Mouse (Mus musculus): ENCODE measurements around the gene Trim14.

DNA sequence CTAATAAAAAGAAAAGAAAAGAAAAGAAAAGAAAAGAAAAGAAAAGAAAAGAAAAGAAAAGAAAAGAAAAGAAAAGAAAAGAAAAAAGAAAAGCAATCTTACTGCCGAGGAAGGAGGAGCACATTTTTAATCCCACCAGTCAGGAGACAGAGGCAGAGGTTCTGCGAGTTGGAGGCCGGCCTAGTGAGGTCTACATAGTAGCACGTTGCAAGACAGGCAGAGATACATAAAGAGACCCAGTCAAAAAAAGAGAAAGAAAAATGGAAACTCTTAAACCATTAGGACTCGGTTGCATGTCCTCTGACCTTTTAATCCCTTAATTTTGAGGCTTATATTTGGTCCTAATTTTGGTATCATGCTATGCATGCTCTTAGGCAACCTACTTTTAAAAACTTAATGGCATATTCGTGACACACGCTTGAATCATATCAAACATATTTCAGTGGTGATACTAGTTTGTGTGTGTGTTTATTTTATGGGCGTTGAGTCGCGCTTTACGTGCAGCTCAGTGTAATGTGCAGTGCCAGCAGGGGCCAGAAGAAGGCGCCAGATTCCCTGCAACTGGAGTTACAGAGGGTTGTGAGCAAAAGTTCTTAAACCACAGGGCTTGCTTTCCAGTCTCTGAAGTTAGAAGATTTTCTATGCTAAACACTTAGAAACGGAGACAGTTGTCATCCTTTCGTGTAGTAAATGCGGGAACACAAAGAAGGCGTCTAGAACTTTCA, 28.0 kb downstream of the Trim14 start:
- peak; percentile 95 for TF ChIP-seq CTCF (IDR thresholded peaks at IDR 0.05; ENCODE audit: low read depth)
- no peak for TF ChIP-seq EP300 (IDR thresholded peaks at IDR 0.05; ENCODE audit: low read depth)
